ENCODE assay signal across 8 mouse cellular contexts in the genomic region with DNA sequence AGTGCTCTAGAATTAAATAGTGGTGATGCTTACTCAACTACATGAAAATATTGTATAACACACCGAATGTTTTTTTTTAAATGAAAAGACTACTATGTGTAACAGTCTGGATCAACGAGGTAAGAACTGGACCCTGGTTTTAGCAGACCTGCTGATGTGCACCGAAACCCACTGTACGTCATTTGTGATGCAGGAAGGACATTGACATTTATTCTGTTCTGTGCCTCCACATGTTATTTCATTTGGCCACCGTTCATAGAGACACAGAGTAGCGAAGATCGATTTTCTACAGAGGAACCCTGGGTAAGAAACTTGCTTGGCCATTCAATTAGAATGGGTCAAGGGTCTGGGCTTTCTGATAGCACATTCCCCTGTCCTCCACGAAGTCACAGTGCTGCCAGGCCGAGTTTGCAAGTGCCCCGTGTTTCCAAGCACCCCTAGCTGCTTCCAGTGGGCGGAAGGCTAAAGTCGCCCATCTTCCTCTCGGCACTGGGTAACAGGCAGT. TPM values are rescaled to one million over a fixed set of nuclear protein-coding genes. Genes with fewer than 3 reads are reported as not detected.
A peak's percentile ranks its signal among the peaks of the same experiment; 100 is the strongest.
DNase-seq lines count a peak whose midpoint lies in the region; ATAC-seq and TF ChIP-seq lines count a peak whose summit lies in the region.

No protein-coding gene starts in this region.

- no peak for TF ChIP-seq CTCF in C2C12 (IDR thresholded peaks at IDR 0.05; ENCODE audit: control insufficient read depth, insufficient read depth, insufficient read length)

- H3K4me3 ChIP-seq in heart, embryonic 10.5 days, result peak overlapping the region; percentile 72
- H3K4me3 ChIP-seq in C2C12 (ENCODE audit: insufficient read depth, poor library complexity, severe bottlenecking), result peak overlapping the region; percentile 30
- peak overlapping the region; percentile 54 for H3K4me3 ChIP-seq in forebrain, embryonic 12.5 days (replicated peaks)
- H3K4me3 ChIP-seq in liver, embryonic 13.5 days (replicated peaks), result peak overlapping the region; percentile 81

- H3ac ChIP-seq in C2C12 (ENCODE audit: control insufficient read depth, insufficient read length, low read depth), result peak overlapping the region; percentile 84

- H3K27ac ChIP-seq in heart, embryonic 10.5 days, result peak overlapping the region; percentile 96
- H3K27ac ChIP-seq in forebrain, embryonic 12.5 days, result peak overlapping the region; percentile 89
- H3K27ac ChIP-seq in liver, embryonic 13.5 days, result peak overlapping the region; percentile 95

- no peaks in the 10 kb centered on the region for H3K27me3 ChIP-seq in heart, embryonic 10.5 days (ENCODE audit: insufficient read depth, poor library complexity, severe bottlenecking)
- H3K27me3 ChIP-seq in C2C12 (ENCODE audit: control insufficient read depth, insufficient read depth, insufficient read length), result no peaks in the 10 kb centered on the region
- no peaks in the 10 kb centered on the region for H3K27me3 ChIP-seq in forebrain, embryonic 12.5 days
- no peaks in the 10 kb centered on the region for H3K27me3 ChIP-seq in liver, embryonic 13.5 days

- no peak; the same call in 1 of the 2 replicates for ATAC-seq in forebrain, embryonic 12.5 days (ENCODE audit: low FRiP score)
- ATAC-seq in liver, embryonic 13.5 days (ENCODE audit: low read depth), result no peak

- peak overlapping the region; percentile 91 for H3K4me2 ChIP-seq in forebrain, embryonic 12.5 days
- H3K4me2 ChIP-seq in liver, embryonic 13.5 days, result peak overlapping the region; percentile 97

- H3K79me2 ChIP-seq in C2C12 (ENCODE audit: control insufficient read depth, insufficient read depth), result peaks cover 47% of the 10 kb centered on the region

- peaks cover 49% of the 10 kb centered on the region for H3K4me1 ChIP-seq in heart, embryonic 10.5 days
- peaks cover 51% of the 10 kb centered on the region for H3K4me1 ChIP-seq in forebrain, embryonic 12.5 days
- H3K4me1 ChIP-seq in liver, embryonic 13.5 days (replicated peaks), result peaks cover 60% of the 10 kb centered on the region

- H3K9ac ChIP-seq in forebrain, embryonic 12.5 days, result peak overlapping the region; percentile 66
- H3K9ac ChIP-seq in liver, embryonic 13.5 days, result peak overlapping the region; percentile 87

- H3K79me3 ChIP-seq in C2C12 (ENCODE audit: low read depth), result peaks cover 29% of the 10 kb centered on the region

- no peaks in the 10 kb centered on the region for H3K9me3 ChIP-seq in heart, embryonic 10.5 days
- H3K9me3 ChIP-seq in forebrain, embryonic 12.5 days, result no peaks in the 10 kb centered on the region
- no peaks in the 10 kb centered on the region for H3K9me3 ChIP-seq in liver, embryonic 13.5 days (replicated peaks)

- WGBS in heart, embryonic 10.5 days, result 11% methylated on average over 13 of the region's 13 CpGs
- 9% methylated on average over 13 of the region's 13 CpGs for WGBS in forebrain, embryonic 12.5 days
- WGBS in liver, embryonic 13.5 days (ENCODE audit: insufficient replicate concordance), result 6% methylated on average over 13 of the region's 13 CpGs

- DNase-seq in heart, embryonic 10.5 days (ENCODE audit: low spot score), result no peak
- no peak for DNase-seq in heart, adult 11 months
- no peak for DNase-seq in liver, embryonic 13.5 days
- no peak for DNase-seq in natural killer cell, adult 2 months (ENCODE audit: low spot score in 2 of 2)
- DNase-seq in Muller cell, postnatal 12 days (ENCODE audit: inconsistent ontology term), result no peak
- DNase-seq in layer of hippocampus, adult 8-10 months (ENCODE audit: low spot score in 2 of 2), result no peak

- peaks cover 31% of the 10 kb centered on the region for H3K36me3 ChIP-seq in heart, embryonic 10.5 days
- peaks cover 32% of the 10 kb centered on the region for H3K36me3 ChIP-seq in C2C12 (ENCODE audit: control insufficient read depth, insufficient read depth)
- peaks cover 26% of the 10 kb centered on the region for H3K36me3 ChIP-seq in forebrain, embryonic 12.5 days (replicated peaks)
- H3K36me3 ChIP-seq in liver, embryonic 13.5 days, result peaks cover 30% of the 10 kb centered on the region

TF ChIP-seq in C2C12, 6 proteins besides CTCF, POLR2A, EP300 and RAD21:
- TF ChIP-seq CEBPB (IDR thresholded peaks at IDR 0.05; ENCODE audit: low read depth) (no peak), USF1 (IDR thresholded peaks at IDR 0.05; ENCODE audit: low read depth) (no peak), MYOG (IDR thresholded peaks at IDR 0.05; ENCODE audit: control insufficient read depth, extremely low read depth, insufficient read length) (no peak), MYOD1 (IDR thresholded peaks at IDR 0.05; ENCODE audit: control insufficient read depth, insufficient read length, low read depth) (no peak), MAX (IDR thresholded peaks at IDR 0.05) (no peak), FOSL1 (IDR thresholded peaks at IDR 0.05; ENCODE audit: insufficient read depth, low read length, poor library complexity, severe bottlenecking) (no peak)

RNA-seq across cellular contexts. Expression of gene Lrsam1, which starts 4.8 kb away (rescaled TPM):
- 7.6 and 8.6 TPM in 2 replicates for polyA plus RNA-seq in heart, embryonic 10.5 days (2016; fragmentation: Nextera tagmentation; extraction: Ambion mirVana)
- polyA plus RNA-seq in C2C12 (2012; fragmentation: generic; extraction: Trizol), result 10.3 TPM
- polyA plus RNA-seq in forebrain, embryonic 12.5 days (2016; fragmentation: Nextera tagmentation; extraction: Ambion mirVana), result 16.6 and 18.2 TPM in 2 replicates
- polyA plus RNA-seq in liver, embryonic 13.5 days (2015; fragmentation: Nextera tagmentation; extraction: Ambion mirVana), result 2.0 and 3.0 TPM in 2 replicates
- total RNA-seq in layer of hippocampus, adult 8-10 months (2022), result 10 to 100 TPM; 35.1 to 39.9 (median 38.6) TPM

RNA-seq across cellular contexts. Expression of gene Rpl12, which starts 4.9 kb away (rescaled TPM):
- 121 and 170 TPM in 2 replicates for polyA plus RNA-seq in heart, embryonic 10.5 days (2016; fragmentation: Nextera tagmentation; extraction: Ambion mirVana)
- 3,677 TPM for polyA plus RNA-seq in C2C12 (2012; fragmentation: generic; extraction: Trizol)
- 115 and 128 TPM in 2 replicates for polyA plus RNA-seq in forebrain, embryonic 12.5 days (2016; fragmentation: Nextera tagmentation; extraction: Ambion mirVana)
- 141 and 148 TPM in 2 replicates for polyA plus RNA-seq in liver, embryonic 13.5 days (2015; fragmentation: Nextera tagmentation; extraction: Ambion mirVana)
- total RNA-seq in layer of hippocampus, adult 8-10 months (2022), result 100 to 1,000 TPM; 120 to 150 (median 129) TPM

RNA-seq across cellular contexts. Expression of gene Slc2a8, which starts 15.6 kb away (rescaled TPM):
- polyA plus RNA-seq in heart, embryonic 10.5 days (2016; fragmentation: Nextera tagmentation; extraction: Ambion mirVana), result 20.8 and 23.4 TPM in 2 replicates
- polyA plus RNA-seq in C2C12 (2012; fragmentation: generic; extraction: Trizol), result 4.3 TPM
- polyA plus RNA-seq in forebrain, embryonic 12.5 days (2016; fragmentation: Nextera tagmentation; extraction: Ambion mirVana), result 14.4 and 16.3 TPM in 2 replicates
- 9.0 and 9.9 TPM in 2 replicates for polyA plus RNA-seq in liver, embryonic 13.5 days (2015; fragmentation: Nextera tagmentation; extraction: Ambion mirVana)
- 10 to 100 TPM; 19.7 to 23.1 (median 21.8) TPM for total RNA-seq in layer of hippocampus, adult 8-10 months (2022)

Comparison
In these comparisons a context has a peak if more than half of its experiments do, and no peak if none do; other contexts are left out.
1. H3K4me3 ChIP-seq: peak in every context shown above with its lines; median percentile 81 in liver, embryonic 13.5 days; 72 in heart, embryonic 10.5 days; 54 in forebrain, embryonic 12.5 days; 30 in C2C12.
2. RNA of gene Rpl12, which starts 4.9 kb away (polyA plus RNA-seq): 3,677 TPM in C2C12 (single experiment); 121 to 170 TPM in heart, embryonic 10.5 days, 141 to 148 TPM in liver, embryonic 13.5 days and 115 to 128 TPM in forebrain, embryonic 12.5 days; every median in the first group is over 10 times any median in the second.
3. Peak in every context shown above with its lines, with median percentiles within 50 percentile points of each other: H3K27ac ChIP-seq.